In the genomic region with DNA sequence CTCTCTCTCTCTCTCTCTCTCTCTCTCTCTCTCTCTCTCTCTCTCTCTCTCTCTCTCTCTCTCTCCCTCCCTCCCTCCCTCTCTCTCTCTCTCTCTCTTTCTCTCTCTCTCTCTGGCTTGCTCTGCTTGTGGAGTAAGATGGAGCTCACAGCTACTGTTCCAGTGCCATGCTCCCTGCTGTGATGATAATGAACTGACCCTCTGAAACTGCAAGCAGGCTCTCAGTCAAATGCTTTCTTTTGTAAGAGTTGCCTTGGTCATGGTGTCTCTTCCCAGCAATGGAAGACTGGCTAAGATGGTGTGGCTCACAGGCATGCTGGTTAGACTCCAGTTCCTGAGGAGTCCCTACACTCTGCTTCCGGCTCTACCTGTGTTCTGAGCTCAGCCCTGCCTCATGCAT, we compare ENCODE assay signal across 3 mouse cellular contexts. TPM values are rescaled to one million over a fixed set of nuclear protein-coding genes. Genes with fewer than 3 reads are reported as not detected.
"Had no signal": no experiment of that assay in that cellular context is flagged by ENCODE, and none has a peak within 500 bp of the region (broad histone marks: within the 10 kb centered on the region; RNA-seq: fewer than 3 reads in every experiment).

No protein-coding gene starts in this region.

RNA-seq across cellular contexts. Expression of gene Ccn2, which starts 21.3 kb away (rescaled TPM):
- total RNA-seq: common myeloid progenitor, adult 5-6 weeks; granulocyte monocyte progenitor cell, adult 5-6 weeks had no signal
- polyA plus RNA-seq: erythroblast, embryonic 14.5 days had no signal
